Mouse (Mus musculus) bone marrow, adult 2 months (tissue): Measurements from ENCODE around the gene Wdr1. TPM values are rescaled to one million over a fixed set of nuclear protein-coding genes. Genes with fewer than 3 reads are reported as not detected.
A peak's percentile ranks its signal among the peaks of the same experiment; 100 is the strongest.

ENCODE experiments used
- H3K27ac ChIP-seq: fragments of 200-500 bp; 2 replicates; pipeline ENCODE4 v1.5.1; 2012; ENCODE audit warnings: low read depth, mild to moderate bottlenecking, control low read depth, inconsistent platforms, low read length; ENCODE audit not compliant: control insufficient read depth, poor library complexity, insufficient read depth
- H3K4me1 ChIP-seq: fragments of 200-500 bp; 2 replicates; pipeline ENCODE4 v1.6.1; 2011; ENCODE audit warnings: low read length; ENCODE audit not compliant: control insufficient read depth, insufficient read depth
- H3K4me3 ChIP-seq: fragments of 200-500 bp; replicated peaks from 2 replicates; pipeline ENCODE3; 2011; ENCODE audit warnings: mild to moderate bottlenecking, low read depth, low read length, control low read depth; ENCODE audit not compliant: control insufficient read depth
- CTCF ChIP-seq: fragments of 200-500 bp; IDR thresholded peaks from 2 replicates; pipeline ENCODE4 v1.5.1; 2011; ENCODE audit warnings: low read length, control low read depth; ENCODE audit not compliant: control insufficient read depth, insufficient read depth
- POLR2A ChIP-seq: fragments of 200-500 bp; IDR thresholded peaks from 2 replicates; pipeline ENCODE4 v1.6.1; 2011; ENCODE audit warnings: low read depth, mild to moderate bottlenecking, control low read depth, low read length, borderline replicate concordance; ENCODE audit not compliant: control insufficient read depth
- WGBS: fragments of 180-500 bp; shearing (Covaris S2); methylation state at CpG from one replicate; pipeline ENCODE4 v1.1.7; 2018; 5-methylcytosine and 5-hydroxymethylcytosine counted together
- polyA plus RNA-seq: library from polyadenylated mRNA; stranded (reverse); fragments of >200 nt; gene quantifications from 2 replicates; pipeline ENCODE4 v1.2.4, GENCODE M21; 2011; ENCODE audit warnings: low replicate concordance; ENCODE audit not compliant: missing spikeins, insufficient read depth, insufficient read length

Gene Wdr1
- polyA plus RNA-seq, 1 experiment: 107 TPM

GRCm38 (mm10) chr5:38516267-38516666, 46.8 kb downstream of the Wdr1 start:
- no peak overlapping the region for H3K27ac ChIP-seq
- peak overlapping the region; percentile 9 for H3K4me3 ChIP-seq
- H3K4me1 ChIP-seq: peaks cover 2% of the 10 kb centered on the region
- TF ChIP-seq POLR2A (no peak), CTCF (peak; percentile 50)
- 9% methylated on average over 6 of the region's 6 CpGs for WGBS

GRCm38 (mm10) chr5:38512991-38513390, 50.0 kb downstream of the Wdr1 start:
- Histone ChIP-seq H3K4me1 (peaks cover 2% of the 10 kb centered on the region), H3K4me3 (no peak overlapping the region), H3K27ac (no peak overlapping the region)
- 53% methylated on average over 2 of the region's 2 CpGs for WGBS
- TF ChIP-seq POLR2A (no peak), CTCF (no peak)

- Histone ChIP-seq H3K4me1 (peaks cover 7% of the 10 kb centered on the region), H3K27ac (no peak overlapping the region), H3K4me3 (no peak overlapping the region)
- whole genome bisulfite sequencing: 75% methylated on average over 4 of the region's 4 CpGs
- TF ChIP-seq CTCF (no peak), POLR2A (no peak)
Measured at GRCm38 (mm10) chr5:38509568-38509967, 53.5 kb downstream of the Wdr1 start.

GRCm38 (mm10) chr5:38505435-38505765, 57.6 kb downstream of the Wdr1 start:
- peak overlapping the region; percentile 78 for H3K27ac ChIP-seq
- no peak overlapping the region for H3K4me3 ChIP-seq
- TF ChIP-seq POLR2A (no peak), CTCF (no peak)
- WGBS: 18% methylated on average over 3 of the region's 3 CpGs
- H3K4me1 ChIP-seq: peaks cover 16% of the 10 kb centered on the region

- H3K4me1 ChIP-seq: peaks cover 18% of the 10 kb centered on the region
- H3K27ac ChIP-seq: peak overlapping the region; percentile 78
- WGBS: 31% methylated on average over 6 of the region's 6 CpGs
- TF ChIP-seq CTCF (no peak), POLR2A (no peak)
- no peak overlapping the region for H3K4me3 ChIP-seq
Measured at GRCm38 (mm10) chr5:38504747-38505434, 58.1 kb downstream of the Wdr1 start.

- TF ChIP-seq CTCF: no peak
- no peak for TF ChIP-seq POLR2A
- Histone ChIP-seq H3K4me1 (peaks cover 18% of the 10 kb centered on the region), H3K4me3 (no peak overlapping the region), H3K27ac (no peak overlapping the region)
- WGBS: 69% methylated on average over 1 of the region's 1 CpGs
Measured at GRCm38 (mm10) chr5:38504116-38504515, 58.9 kb downstream of the Wdr1 start.

GRCm38 (mm10) chr5:38502992-38503391, 60.0 kb downstream of the Wdr1 start, which contains the start of gene Slc2a9:
Gene Slc2a9 (minus strand): TSS chr5:38503143.
- no peak for TF ChIP-seq CTCF
- peak within 1 kb of the TSS; percentile 55 for H3K27ac ChIP-seq
- H3K4me3 ChIP-seq: peak within 1 kb of the TSS; percentile 43
- 36% methylated on average over 4 of the region's 4 CpGs for WGBS
- H3K4me1 ChIP-seq: peaks cover 18% of the 10 kb centered on the region

- TF ChIP-seq CTCF (no peak), POLR2A (no peak)
- H3K4me1 ChIP-seq: peaks cover 15% of the 10 kb centered on the region; the same call in 1 of the 2 replicates
- H3K27ac ChIP-seq: no peak overlapping the region
- WGBS: 62% methylated on average over 8 of the region's 8 CpGs
- no peak overlapping the region for H3K4me3 ChIP-seq
Measured at GRCm38 (mm10) chr5:38500043-38500442, 63.0 kb downstream of the Wdr1 start.

- Histone ChIP-seq H3K27ac (no peak overlapping the region), H3K4me3 (no peak overlapping the region), H3K4me1 (peaks cover 11% of the 10 kb centered on the region; the same call in 1 of the 2 replicates)
- TF ChIP-seq CTCF (no peak), POLR2A (no peak)
- WGBS: 79% methylated on average over 7 of the region's 7 CpGs
Measured at GRCm38 (mm10) chr5:38499316-38499811, 63.7 kb downstream of the Wdr1 start.
